ENCODE assay signal across 16 mouse cellular contexts in genomic region chr10:13395753-13396152, GRCm38 (mm10).
"Had no signal": no experiment of that assay in that cellular context is flagged by ENCODE, and none has a peak within 500 bp of the region (broad histone marks: within the 10 kb centered on the region; RNA-seq: fewer than 3 reads in every experiment).

No protein-coding gene starts in this region.

- H3K9ac ChIP-seq: neural tube, embryonic 13.5 days; neural tube, embryonic 15.5 days; stomach, embryonic 15.5 days had no signal

- H3K4me1 ChIP-seq: neural tube, embryonic 13.5 days; neural tube, embryonic 15.5 days; stomach, embryonic 15.5 days had no signal

- H3K27me3 ChIP-seq: neural tube, embryonic 13.5 days; neural tube, embryonic 15.5 days; stomach, embryonic 15.5 days had no signal

- H3K4me3 ChIP-seq: neural tube, embryonic 13.5 days; neural tube, embryonic 15.5 days; stomach, embryonic 15.5 days had no signal

- H3K27ac ChIP-seq: neural tube, embryonic 13.5 days; neural tube, embryonic 15.5 days; stomach, postnatal 0 days had no signal

- H3K36me3 ChIP-seq: neural tube, embryonic 13.5 days; neural tube, embryonic 15.5 days; stomach, embryonic 15.5 days had no signal

- DNase-seq: retina, postnatal 1 day; right cerebral cortex, adult 18-20 months; right cerebral cortex, postnatal 14 days; right cerebral cortex, postnatal 25 days; right cerebral cortex, postnatal 4 days; spleen, adult 18-20 months; thymus, adult 18-20 months; thymus, adult 2 months; thymus, postnatal 14 days; thymus, postnatal 25 days; thymus, postnatal 36 days; thymus, postnatal 4 days had no signal

- H3K9me3 ChIP-seq: neural tube, embryonic 13.5 days; neural tube, embryonic 15.5 days; stomach, embryonic 15.5 days had no signal

- H3K4me2 ChIP-seq: neural tube, embryonic 13.5 days; neural tube, embryonic 15.5 days; stomach, embryonic 15.5 days had no signal
